Mouse (Mus musculus) liver, embryonic 15.5 days (tissue): ENCODE measurements around the gene Rnf126. TPM values are rescaled to one million over a fixed set of nuclear protein-coding genes. Genes with fewer than 3 reads are reported as not detected.

Source experiments
- ATAC-seq: fragments of 200-750 bp; cut with Nextera tagmentation; 2 replicates; pipeline ENCODE4 v1.8.0; 2017; ENCODE audit warnings: moderate number of reproducible peaks, mild to moderate bottlenecking, moderate library complexity; ENCODE audit not compliant: insufficient read depth
- H3K27ac ChIP-seq: fragments of 300-500 bp; sonication (generic); replicated peaks from 2 replicates; pipeline ENCODE4 v1.5.1; 2015; ENCODE audit warnings: mild to moderate bottlenecking, inconsistent platforms
- H3K27me3 ChIP-seq: fragments of 300-500 bp; sonication (generic); 2 replicates; pipeline ENCODE4 v1.6.1; 2015; ENCODE audit warnings: mild to moderate bottlenecking, inconsistent platforms
- H3K36me3 ChIP-seq: fragments of 300-500 bp; sonication (generic); replicated peaks from 2 replicates; pipeline ENCODE4 v1.6.1; 2015; ENCODE audit warnings: moderate library complexity, mild to moderate bottlenecking, inconsistent platforms
- H3K4me1 ChIP-seq: fragments of 300-500 bp; sonication (generic); replicated peaks from 2 replicates; pipeline ENCODE4 v1.6.1; 2015; ENCODE audit warnings: inconsistent platforms
- H3K4me2 ChIP-seq: fragments of 300-500 bp; sonication (generic); 2 replicates; pipeline ENCODE4 v1.6.1; 2015; ENCODE audit warnings: moderate library complexity, mild to moderate bottlenecking, inconsistent platforms
- H3K4me3 ChIP-seq: fragments of 300-500 bp; sonication (generic); replicated peaks from 2 replicates; pipeline ENCODE4 v1.5.1; 2015; ENCODE audit warnings: mild to moderate bottlenecking, inconsistent platforms
- H3K9ac ChIP-seq: fragments of 300-500 bp; sonication (generic); 2 replicates; pipeline ENCODE4 v1.6.1; 2015; ENCODE audit warnings: moderate library complexity, mild to moderate bottlenecking, inconsistent platforms
- H3K9me3 ChIP-seq: fragments of 300-500 bp; sonication (generic); replicated peaks from 2 replicates; pipeline ENCODE4 v1.6.1; 2016; ENCODE audit warnings: inconsistent platforms
- WGBS: fragments of 180-500 bp; shearing (Covaris S2); methylation state at CpG from one replicate; pipeline ENCODE4 v1.1.7; 2015; ENCODE audit warnings: mixed read lengths; ENCODE audit not compliant: insufficient replicate concordance; 5-methylcytosine and 5-hydroxymethylcytosine counted together
- polyA plus RNA-seq: library from polyadenylated mRNA; unstranded; fragments of >200 nt; fragmentation: Nextera tagmentation; extraction: Ambion mirVana; gene quantifications from 2 replicates; pipeline ENCODE4 v1.2.1, GENCODE M21; 2015

Rnf126 gene
- polyA plus RNA-seq, 1 experiment from 2014 or later: 39.6 TPM

GRCm38 (mm10) chr10:79712499-79713126, 54.1 kb downstream of the Rnf126 start:
- peak; percentile 90 for ATAC-seq
- H3K27ac ChIP-seq: peak overlapping the region; percentile 95
- H3K4me1 ChIP-seq: peaks cover 77% of the 10 kb centered on the region
- H3K9ac ChIP-seq: peak overlapping the region; percentile 37; the same call in 1 of the 2 replicates
- H3K27me3 ChIP-seq: peaks cover 40% of the 10 kb centered on the region
- 16% methylated on average over 4 of the region's 6 CpGs for WGBS
- peak overlapping the region; percentile 61 for H3K4me2 ChIP-seq
- H3K36me3 ChIP-seq: peaks cover 52% of the 10 kb centered on the region
- H3K9me3 ChIP-seq: no peaks in the 10 kb centered on the region
- peak overlapping the region; percentile 24 for H3K4me3 ChIP-seq

GRCm38 (mm10) chr10:79712029-79712428, 54.7 kb downstream of the Rnf126 start:
- peak overlapping the region; percentile 61; the same call in 1 of the 2 replicates for H3K4me2 ChIP-seq
- peak; percentile 32 for ATAC-seq
- peaks cover 77% of the 10 kb centered on the region for H3K4me1 ChIP-seq
- WGBS: 83% methylated on average over 1 of the region's 1 CpGs
- peaks cover 34% of the 10 kb centered on the region for H3K27me3 ChIP-seq
- H3K4me3 ChIP-seq: no peak overlapping the region
- H3K9me3 ChIP-seq: no peaks in the 10 kb centered on the region
- no peak overlapping the region for H3K9ac ChIP-seq
- H3K36me3 ChIP-seq: peaks cover 58% of the 10 kb centered on the region
- peak overlapping the region; percentile 95 for H3K27ac ChIP-seq

- H3K4me2 ChIP-seq: peak overlapping the region; percentile 87
- 0 out of 2 replicates have a peak overlapping the region, but pooled peaks have one; percentile 94 for H3K4me3 ChIP-seq
- WGBS: 34% methylated on average over 7 of the region's 7 CpGs
- peaks cover 6% of the 10 kb centered on the region for H3K27me3 ChIP-seq
- H3K27ac ChIP-seq: peak overlapping the region; percentile 96
- H3K4me1 ChIP-seq: peaks cover 87% of the 10 kb centered on the region
- peaks cover 68% of the 10 kb centered on the region for H3K36me3 ChIP-seq
- H3K9ac ChIP-seq: no peak overlapping the region
- no peak for ATAC-seq
- H3K9me3 ChIP-seq: no peaks in the 10 kb centered on the region
Measured at GRCm38 (mm10) chr10:79709307-79709706, 57.4 kb downstream of the Rnf126 start.

- H3K27ac ChIP-seq: peak overlapping the region; percentile 96; the same call in 1 of the 2 replicates
- 90% methylated on average over 21 of the region's 21 CpGs for WGBS
- peaks cover under 1% of the 10 kb centered on the region; the same call in 1 of the 2 replicates for H3K27me3 ChIP-seq
- peaks cover 68% of the 10 kb centered on the region for H3K36me3 ChIP-seq
- H3K9ac ChIP-seq: no peak overlapping the region
- H3K4me2 ChIP-seq: peak overlapping the region; percentile 87
- peaks cover 89% of the 10 kb centered on the region for H3K4me1 ChIP-seq
- H3K9me3 ChIP-seq: no peaks in the 10 kb centered on the region
- no peak for ATAC-seq
- peak overlapping the region; percentile 94; the same call in 1 of the 2 replicates for H3K4me3 ChIP-seq
Measured at GRCm38 (mm10) chr10:79708668-79709067, 58.1 kb downstream of the Rnf126 start.

Other genes starting within 250 kb of the Rnf126 start
- gene Plpp2, start 233.2 kb downstream of the Rnf126 start, polyA plus RNA-seq: 21.5 and 26.9 TPM in 2 replicates
- gene Mier2, start 211.8 kb downstream of the Rnf126 start, polyA plus RNA-seq: 9.9 and 13.3 TPM in 2 replicates
- gene Theg, start 179.6 kb downstream of the Rnf126 start, polyA plus RNA-seq: not detected in 2 replicates
- gene C2cd4c, start 152.9 kb downstream of the Rnf126 start, polyA plus RNA-seq: not detected in 2 replicates
- gene Shc2, start 129.0 kb downstream of the Rnf126 start, polyA plus RNA-seq: 0.08 and 0.10 TPM in 2 replicates
- gene Odf3l2, start 121.2 kb downstream of the Rnf126 start, polyA plus RNA-seq: not detected in 2 replicates
- 0.26 TPM in 1 of 2 replicates, not detected in the other for gene Madcam1, start 102.4 kb downstream of the Rnf126 start, polyA plus RNA-seq
- 21.4 and 23.1 TPM in 2 replicates for gene Tpgs1, start 97.6 kb downstream of the Rnf126 start, polyA plus RNA-seq
- 105 and 107 TPM in 2 replicates for gene Cdc34, start 84.8 kb downstream of the Rnf126 start, polyA plus RNA-seq
- 0.15 and 0.37 TPM in 2 replicates for gene Gzmm, start 77.9 kb downstream of the Rnf126 start, polyA plus RNA-seq
- 980 and 1,043 TPM in 2 replicates for gene Bsg, start 62.5 kb downstream of the Rnf126 start, polyA plus RNA-seq
- gene Hcn2, start 50.3 kb downstream of the Rnf126 start, polyA plus RNA-seq: 0.02 TPM in 1 of 2 replicates, not detected in the other
- 15.6 and 17.7 TPM in 2 replicates for gene Polrmt, start 20.4 kb downstream of the Rnf126 start, polyA plus RNA-seq
- gene Fgf22, start 11.9 kb downstream of the Rnf126 start, polyA plus RNA-seq: 0.07 TPM in 1 of 2 replicates, not detected in the other
- gene Fstl3, start 10.3 kb upstream of the Rnf126 start, polyA plus RNA-seq: 0.71 and 1.0 TPM in 2 replicates
- 7.0 and 7.1 TPM in 2 replicates for gene Prss57, start 24.0 kb upstream of the Rnf126 start, polyA plus RNA-seq
- 8.8 and 9.2 TPM in 2 replicates for gene Palm, start 26.6 kb upstream of the Rnf126 start, polyA plus RNA-seq
- gene Misp, start 54.0 kb upstream of the Rnf126 start, polyA plus RNA-seq: 0.50 TPM in 2 replicates
- gene Ptbp1, start 87.5 kb upstream of the Rnf126 start, polyA plus RNA-seq: 120 and 133 TPM in 2 replicates
- gene Prtn3, start 107.5 kb upstream of the Rnf126 start, polyA plus RNA-seq: 112 and 131 TPM in 2 replicates
- 5.8 and 6.1 TPM in 2 replicates for gene Plppr3, start 107.7 kb upstream of the Rnf126 start, polyA plus RNA-seq
- 211 and 227 TPM in 2 replicates for gene Elane, start 119.3 kb upstream of the Rnf126 start, polyA plus RNA-seq
- not detected in 2 replicates for gene Cfd, start 123.9 kb upstream of the Rnf126 start, polyA plus RNA-seq
- gene Med16, start 142.0 kb upstream of the Rnf126 start, polyA plus RNA-seq: 16.4 and 18.0 TPM in 2 replicates
- not detected in 2 replicates for gene Gm26602, start 143.9 kb upstream of the Rnf126 start, polyA plus RNA-seq
- 0.32 and 0.37 TPM in 2 replicates for gene Kiss1r, start 150.0 kb upstream of the Rnf126 start, polyA plus RNA-seq
- 52.4 and 55.6 TPM in 2 replicates for gene R3hdm4, start 154.3 kb upstream of the Rnf126 start, polyA plus RNA-seq
- 6.1 and 7.4 TPM in 2 replicates for gene Arid3a, start 160.1 kb upstream of the Rnf126 start, polyA plus RNA-seq
- 46.3 and 48.4 TPM in 2 replicates for gene Wdr18, start 193.2 kb upstream of the Rnf126 start, polyA plus RNA-seq
- gene Grin3b, start 203.8 kb upstream of the Rnf126 start, polyA plus RNA-seq: 0.10 TPM in 1 of 2 replicates, not detected in the other
- gene Tmem259, start 217.4 kb upstream of the Rnf126 start, polyA plus RNA-seq: 8.4 and 11.0 TPM in 2 replicates
- gene Cnn2, start 221.6 kb upstream of the Rnf126 start, polyA plus RNA-seq: 44.5 and 45.5 TPM in 2 replicates
- gene Abca7, start 229.5 kb upstream of the Rnf126 start, polyA plus RNA-seq: 7.5 and 9.0 TPM in 2 replicates
- 15.7 and 18.2 TPM in 2 replicates for gene Arhgap45, start 249.7 kb upstream of the Rnf126 start, polyA plus RNA-seq